Mouse (Mus musculus): ENCODE data around the gene Nfia.

Gene Nfia

GRCm38 (mm10) chr4:97816001-97816400, 43.5 kb downstream of the Nfia start:
- no peak for DNase-seq (ENCODE audit: low spot score)

- no peak for DNase-seq (ENCODE audit: low spot score)
Measured at GRCm38 (mm10) chr4:97816753-97817152, 44.2 kb downstream of the Nfia start.

GRCm38 (mm10) chr4:97817741-97818140, 45.2 kb downstream of the Nfia start:
- no peak for DNase-seq (ENCODE audit: low spot score)

GRCm38 (mm10) chr4:97818498-97818897, 46.0 kb downstream of the Nfia start:
- no peak for DNase-seq (ENCODE audit: low spot score)

GRCm38 (mm10) chr4:97819101-97819500, 46.6 kb downstream of the Nfia start:
- DNase-seq (ENCODE audit: low spot score) = no peak

- DNase-seq (ENCODE audit: low spot score) = no peak
Measured at GRCm38 (mm10) chr4:97820474-97821259, 48.1 kb downstream of the Nfia start.

GRCm38 (mm10) chr4:97821556-97822251, 49.2 kb downstream of the Nfia start:
- no peak for DNase-seq (ENCODE audit: low spot score)

- no peak for DNase-seq (ENCODE audit: low spot score)
Measured at GRCm38 (mm10) chr4:97823512-97823911, 51.0 kb downstream of the Nfia start.

- no peak for DNase-seq (ENCODE audit: low spot score)
Measured at GRCm38 (mm10) chr4:97824451-97824850, 51.9 kb downstream of the Nfia start.

GRCm38 (mm10) chr4:97825432-97825831, 52.9 kb downstream of the Nfia start:
- no peak for DNase-seq (ENCODE audit: low spot score)

- no peak for DNase-seq (ENCODE audit: low spot score)
Measured at GRCm38 (mm10) chr4:97825841-97826240, 53.3 kb downstream of the Nfia start.

- DNase-seq (ENCODE audit: low spot score) = no peak
Measured at GRCm38 (mm10) chr4:97827115-97827514, 54.6 kb downstream of the Nfia start.

GRCm38 (mm10) chr4:97828579-97828978, 56.0 kb downstream of the Nfia start:
- DNase-seq (ENCODE audit: low spot score) = no peak

GRCm38 (mm10) chr4:97829336-97830050, 57.0 kb downstream of the Nfia start:
- no peak for DNase-seq (ENCODE audit: low spot score)

- DNase-seq (ENCODE audit: low spot score) = no peak
Measured at GRCm38 (mm10) chr4:97830051-97830853, 57.7 kb downstream of the Nfia start.

GRCm38 (mm10) chr4:97830935-97831608, 58.5 kb downstream of the Nfia start:
- no peak for DNase-seq (ENCODE audit: low spot score)

GRCm38 (mm10) chr4:97831611-97832278, 59.2 kb downstream of the Nfia start:
- DNase-seq (ENCODE audit: low spot score) = no peak

GRCm38 (mm10) chr4:97832279-97832640, 59.7 kb downstream of the Nfia start:
- no peak for DNase-seq (ENCODE audit: low spot score)

- no peak for DNase-seq (ENCODE audit: low spot score)
Measured at GRCm38 (mm10) chr4:97836812-97837211, 64.3 kb downstream of the Nfia start.

- DNase-seq (ENCODE audit: low spot score) = no peak
Measured at GRCm38 (mm10) chr4:97837724-97838123, 65.2 kb downstream of the Nfia start.

GRCm38 (mm10) chr4:97838651-97839050, 66.1 kb downstream of the Nfia start:
- no peak for DNase-seq (ENCODE audit: low spot score)

Measured in urinary bladder, postnatal 25 days (tissue).